In the genomic region with DNA sequence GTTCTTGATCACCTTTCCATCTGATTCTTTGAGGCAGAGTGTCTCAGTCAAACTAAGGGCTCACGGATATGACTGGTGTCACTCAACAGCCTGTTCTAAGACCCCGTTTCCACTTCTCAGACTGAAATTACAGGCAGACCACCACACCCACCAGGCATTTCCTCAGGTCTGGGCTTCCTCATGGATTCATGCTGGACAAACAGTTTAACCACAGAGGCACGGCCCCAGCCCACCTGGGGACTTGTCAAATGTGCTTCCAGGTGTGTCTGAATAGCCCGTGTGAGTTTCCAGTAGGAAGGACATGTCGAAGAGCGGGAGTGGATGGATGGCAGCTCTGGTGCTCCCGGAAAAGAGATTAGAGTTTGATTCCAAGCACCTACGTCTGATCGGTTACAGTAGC, we compare ENCODE assay signal across 21 mouse cellular contexts. TPM values are rescaled to one million over a fixed set of nuclear protein-coding genes. Genes with fewer than 3 reads are reported as not detected.
DNase-seq lines count a peak whose midpoint lies in the region; ATAC-seq and TF ChIP-seq lines count a peak whose summit lies in the region.
"Had no signal": no experiment of that assay in that cellular context is flagged by ENCODE, and none has a peak within 500 bp of the region (broad histone marks: within the 10 kb centered on the region; RNA-seq: fewer than 3 reads in every experiment).

No protein-coding gene starts in this region.

- 0 out of 2 replicates have a peak, but pooled peaks have one; percentile 31 for TF ChIP-seq EP300 in ES-Bruce4 (IDR thresholded peaks at IDR 0.05; ENCODE audit: insufficient read depth, low read depth, low read length)

- no peaks in the 10 kb centered on the region for H3K9me3 ChIP-seq in midbrain, embryonic 11.5 days (ENCODE audit: control insufficient read depth, low read length)
- no peaks in the 10 kb centered on the region for H3K9me3 ChIP-seq in midbrain, embryonic 16.5 days (replicated peaks; ENCODE audit: control insufficient read depth, low read length, poor library complexity, severe bottlenecking)
- H3K9me3 ChIP-seq in ES-Bruce4 (replicated peaks; ENCODE audit: control insufficient read depth, insufficient read depth, low read length, poor library complexity, severe bottlenecking) (no peaks in the 10 kb centered on the region), ES-E14 (ENCODE audit: control insufficient read depth, insufficient read depth, low read depth, low read length) (no peaks in the 10 kb centered on the region)
- H3K9me3 ChIP-seq: embryonic facial prominence, embryonic 10.5 days; embryonic facial prominence, embryonic 12.5 days; forebrain, embryonic 13.5 days; forebrain, embryonic 15.5 days had no signal

- no peak overlapping the region for H3K27ac ChIP-seq in midbrain, embryonic 11.5 days (ENCODE audit: low read depth, low read length)
- H3K27ac ChIP-seq in midbrain, embryonic 16.5 days (ENCODE audit: low read length), result no peak overlapping the region
- H3K27ac ChIP-seq in ES-Bruce4 (ENCODE audit: insufficient read depth, low read length), result peak overlapping the region; percentile 58
- peak overlapping the region; percentile 100 for H3K27ac ChIP-seq in ES-E14 (ENCODE audit: insufficient read depth, low read depth, low read length, poor library complexity, severe bottlenecking)
- H3K27ac ChIP-seq: embryonic facial prominence, embryonic 10.5 days; embryonic facial prominence, embryonic 12.5 days; forebrain, embryonic 13.5 days; forebrain, embryonic 15.5 days had no signal

- in situ Hi-C loops in ES-E14 (cut with MboI; ENCODE audit: low sequenced_read_pairs in 2 of 2, unreplicated experiment in 2 of 2), result no loop called here

- H3K4me1 ChIP-seq in midbrain, embryonic 11.5 days (ENCODE audit: control insufficient read depth, insufficient read depth, low read length), result peaks cover 2% of the 10 kb centered on the region; the same call in 1 of the 2 replicates
- H3K4me1 ChIP-seq in midbrain, embryonic 16.5 days (ENCODE audit: control insufficient read depth, insufficient read depth, low read length), result no peaks in the 10 kb centered on the region
- H3K4me1 ChIP-seq in ES-Bruce4 (ENCODE audit: control insufficient read depth, insufficient read depth, low read length) (peaks cover 3% of the 10 kb centered on the region), ES-E14 (ENCODE audit: control insufficient read depth in 2 of 2, insufficient read depth in 2 of 2, low read length in 2 of 2, poor library complexity in 1 of 2) (peaks cover 17 to 22% of the 10 kb centered on the region in 2 experiments)
- H3K4me1 ChIP-seq: embryonic facial prominence, embryonic 10.5 days; embryonic facial prominence, embryonic 12.5 days; forebrain, embryonic 13.5 days; forebrain, embryonic 15.5 days had no signal

- H3K4me3 ChIP-seq in midbrain, embryonic 11.5 days (ENCODE audit: low read depth, low read length), result no peak overlapping the region
- H3K4me3 ChIP-seq in midbrain, embryonic 16.5 days (ENCODE audit: low read depth, low read length), result no peak overlapping the region
- H3K4me3 ChIP-seq in ES-Bruce4 (ENCODE audit: low read depth, low read length) (no peak overlapping the region), ES-E14 (ENCODE audit: insufficient read depth in 1 of 2, low read depth in 1 of 2, low read length in 2 of 2, poor library complexity in 1 of 2, severe bottlenecking in 1 of 2) (peak overlapping the region in 1 of 2 experiments; percentile 0; a peak in 1 of 4 replicates)
- H3K4me3 ChIP-seq: embryonic facial prominence, embryonic 10.5 days; embryonic facial prominence, embryonic 12.5 days; forebrain, embryonic 13.5 days; forebrain, embryonic 15.5 days had no signal

- no peak overlapping the region for H3K9ac ChIP-seq in midbrain, embryonic 11.5 days (ENCODE audit: low read length)
- H3K9ac ChIP-seq in midbrain, embryonic 16.5 days (ENCODE audit: low read depth, low read length), result no peak overlapping the region
- H3K9ac ChIP-seq in ES-Bruce4 (ENCODE audit: low read depth, poor library complexity, severe bottlenecking), result peak overlapping the region; percentile 5; the same call in 1 of the 2 replicates
- H3K9ac ChIP-seq in ES-E14 (ENCODE audit: insufficient read depth, low read depth, low read length, poor library complexity, severe bottlenecking), result peak overlapping the region; percentile 41; the same call in 1 of the 2 replicates
- H3K9ac ChIP-seq: embryonic facial prominence, embryonic 12.5 days; forebrain, embryonic 13.5 days; forebrain, embryonic 15.5 days; forebrain, postnatal 0 days had no signal

- H3K4me2 ChIP-seq in midbrain, embryonic 11.5 days, result no peak overlapping the region
- no peak overlapping the region for H3K4me2 ChIP-seq in midbrain, embryonic 16.5 days (ENCODE audit: low read length)
- H3K4me2 ChIP-seq: embryonic facial prominence, embryonic 12.5 days; forebrain, embryonic 13.5 days; forebrain, embryonic 15.5 days had no signal

- TF ChIP-seq POLR2A in ES-Bruce4 (IDR thresholded peaks at IDR 0.05; ENCODE audit: insufficient read depth, low read length), result no peak

- ATAC-seq in midbrain, embryonic 11.5 days (ENCODE audit: low FRiP score), result no peak
- no peak for ATAC-seq in midbrain, embryonic 16.5 days
- ATAC-seq: activated CD4-positive, CD25-positive, alpha-beta regulatory T cell, adult 4 months; forebrain, embryonic 13.5 days; forebrain, embryonic 15.5 days; forebrain, postnatal 0 days had no signal

- no peak for TF ChIP-seq CTCF in ES-Bruce4 (IDR thresholded peaks at IDR 0.05; ENCODE audit: low read depth, low read length)

- peaks cover 11% of the 10 kb centered on the region; the same call in 1 of the 2 replicates for H3K36me3 ChIP-seq in midbrain, embryonic 11.5 days (ENCODE audit: control insufficient read depth, insufficient read depth, low read length)
- peaks cover 15% of the 10 kb centered on the region for H3K36me3 ChIP-seq in midbrain, embryonic 16.5 days (ENCODE audit: control insufficient read depth, insufficient read depth, low read length)
- H3K36me3 ChIP-seq in ES-Bruce4 (ENCODE audit: control insufficient read depth, insufficient read depth, low read length, poor library complexity, severe bottlenecking), result no peaks in the 10 kb centered on the region
- peaks cover 9% of the 10 kb centered on the region; the same call in 1 of the 2 replicates for H3K36me3 ChIP-seq in ES-E14 (ENCODE audit: control insufficient read depth, insufficient read depth, low read length, poor library complexity, severe bottlenecking)

- 95% methylated on average over 9 of the region's 9 CpGs for WGBS in midbrain, embryonic 11.5 days
- 94% methylated on average over 9 of the region's 9 CpGs for WGBS in midbrain, embryonic 16.5 days

- H3K27me3 ChIP-seq in midbrain, embryonic 11.5 days (ENCODE audit: control insufficient read depth, insufficient read depth, low read length), result peaks cover 5% of the 10 kb centered on the region
- no peaks in the 10 kb centered on the region for H3K27me3 ChIP-seq in midbrain, embryonic 16.5 days (ENCODE audit: control insufficient read depth, insufficient read depth, low read depth, low read length)
- H3K27me3 ChIP-seq in ES-Bruce4 (ENCODE audit: control insufficient read depth, insufficient read depth, low read length, poor library complexity, severe bottlenecking), result no peaks in the 10 kb centered on the region
- H3K27me3 ChIP-seq: embryonic facial prominence, embryonic 12.5 days; forebrain, embryonic 13.5 days; forebrain, embryonic 15.5 days had no signal

- DNase-seq in midbrain, embryonic 11.5 days (ENCODE audit: low spot score, missing footprints), result peak; percentile 56
- DNase-seq in ES-E14 (ENCODE audit: low read depth, low spot score), result no peak
- no peak for DNase-seq in gastrocnemius, postnatal 10 days
- DNase-seq in urinary bladder, postnatal 36 days (ENCODE audit: low spot score in 2 of 2), result no peak
- no peak for DNase-seq in testis, postnatal 14 days (ENCODE audit: low spot score)
- DNase-seq: adrenal gland, adult 8-10 months; adrenal gland, postnatal 14 days; adrenal gland, postnatal 36 days; cerebellum, adult 11-12 months; cerebellum, adult 2 months; cerebellum, adult 9-10 months; cerebellum, postnatal 10 days; cerebellum, postnatal 36 days; forebrain, postnatal 0 days had no signal

TF ChIP-seq in ES-E14, 5 proteins besides CTCF, POLR2A, EP300 and RAD21:
- TF ChIP-seq HCFC1 (IDR thresholded peaks at IDR 0.05; ENCODE audit: borderline replicate concordance, insufficient read depth, low read length) (no peak), CHD2 (IDR thresholded peaks at IDR 0.05; ENCODE audit: low read depth, low read length) (no peak), ZNF384 (IDR thresholded peaks at IDR 0.05; ENCODE audit: low read depth, low read length) (no peak)

RNA-seq across cellular contexts. Expression of a gene that starts 17.0 kb away (rescaled TPM):
- polyA plus RNA-seq in midbrain, embryonic 11.5 days (2014; fragmentation: Nextera tagmentation; extraction: Ambion mirVana), result 4.2 and 4.4 TPM in 2 replicates
- polyA plus RNA-seq in midbrain, embryonic 16.5 days (2015; fragmentation: Nextera tagmentation; extraction: Ambion mirVana), result 2.6 and 3.0 TPM in 2 replicates
- 57.6 and 60.5 TPM in 2 replicates for polyA plus RNA-seq in ES-Bruce4 (2011; ENCODE audit: insufficient read depth, insufficient read length, low read depth, missing spikeins)
- 14.4 and 16.0 TPM in 2 replicates for total RNA-seq in ES-E14 (2012; rRNA removed)
- total RNA-seq in gastrocnemius, postnatal 10 days (2021), result 10 to 100 TPM in 1 of 2 experiments, 1 to 10 TPM in 1; 9.7 to 10.2 TPM
- polyA plus RNA-seq: activated CD4-positive, CD25-positive, alpha-beta regulatory T cell, adult 4 months had no signal

RNA-seq across cellular contexts. Expression of a gene that starts 40.7 kb away (rescaled TPM):
- polyA plus RNA-seq in midbrain, embryonic 11.5 days (2014; fragmentation: Nextera tagmentation; extraction: Ambion mirVana), result 4.0 and 4.7 TPM in 2 replicates
- 13.3 and 17.3 TPM in 2 replicates for polyA plus RNA-seq in midbrain, embryonic 16.5 days (2015; fragmentation: Nextera tagmentation; extraction: Ambion mirVana)
- polyA plus RNA-seq in ES-Bruce4 (2011; ENCODE audit: insufficient read depth, insufficient read length, low read depth, missing spikeins), result 5.2 and 7.6 TPM in 2 replicates
- total RNA-seq in ES-E14 (2012; rRNA removed), result 7.8 and 9.8 TPM in 2 replicates
- total RNA-seq in gastrocnemius, postnatal 10 days (2021), result under 1 TPM in 1 of 2 experiments, not detected in 1; 0.43 TPM
- polyA plus RNA-seq: activated CD4-positive, CD25-positive, alpha-beta regulatory T cell, adult 4 months had no signal

Comparison
In these comparisons a context has a peak if more than half of its experiments do, and no peak if none do; other contexts are left out.
1. H3K27ac ChIP-seq: peak in ES-Bruce4 (single experiment) and ES-E14 (single experiment); none in midbrain, embryonic 11.5 days (single experiment) and midbrain, embryonic 16.5 days (single experiment).
2. H3K9ac ChIP-seq: peak in ES-Bruce4 (single experiment) and ES-E14 (single experiment); none in midbrain, embryonic 11.5 days (single experiment) and midbrain, embryonic 16.5 days (single experiment).
3. RNA of a gene that starts 17.0 kb away (polyA plus RNA-seq): 57.6 to 60.5 TPM in ES-Bruce4; 4.2 to 4.4 TPM in midbrain, embryonic 11.5 days and 2.6 to 3.0 TPM in midbrain, embryonic 16.5 days; every median in the first group is over 10 times any median in the second.